Mouse (Mus musculus) testis, adult 10 weeks (tissue): ENCODE data around the gene 1810062G17Rik. TPM values are rescaled to one million over a fixed set of nuclear protein-coding genes. Genes with fewer than 3 reads are reported as not detected.

Experiments
- polyA plus RNA-seq: library from polyadenylated mRNA; stranded (reverse); fragments of 350-450 nt; fragmentation: Illumina TruSeq; extraction: RNeasy Lipid Tissue Mini Kit (QIAGEN cat#74804); gene quantifications from one replicate; pipeline ENCODE4 v1.2.3, GENCODE M21; 2014; ENCODE audit warnings: low read depth, low replicate concordance

Gene 1810062G17Rik
- not detected for polyA plus RNA-seq

GRCm38 (mm10) chr3:36475532-36476087 is at the start of gene 1810062G17Rik, which contains the start of gene Anxa5:
TSS of gene 1810062G17Rik (plus strand) at chr3:36475937.
TSS of gene Anxa5 (minus strand) at chr3:36475894.

GRCm38 (mm10) chr3:36521073-36522060 is 45.6 kb downstream of the 1810062G17Rik start, which contains the start of gene Gm11549:
TSS of gene Gm11549 (minus strand) at chr3:36521813.

Other genes starting within 250 kb of the 1810062G17Rik start
- gene Anxa5, start within 50 bp of the 1810062G17Rik start, polyA plus RNA-seq = 16.8 TPM
- gene Gm11549, start 45.9 kb downstream of the 1810062G17Rik start, polyA plus RNA-seq = 0.18 TPM
- 90.7 TPM for gene Exosc9, start 76.7 kb downstream of the 1810062G17Rik start, polyA plus RNA-seq
- 16.4 TPM for gene Ccna2, start 96.2 kb downstream of the 1810062G17Rik start, polyA plus RNA-seq
- 127 TPM for gene Bbs7, start 137.5 kb downstream of the 1810062G17Rik start, polyA plus RNA-seq
- gene Trpc3, start 214.2 kb downstream of the 1810062G17Rik start, polyA plus RNA-seq = 1.1 TPM